Mouse (Mus musculus): ENCODE results near the gene Ttc39b.

DNA sequence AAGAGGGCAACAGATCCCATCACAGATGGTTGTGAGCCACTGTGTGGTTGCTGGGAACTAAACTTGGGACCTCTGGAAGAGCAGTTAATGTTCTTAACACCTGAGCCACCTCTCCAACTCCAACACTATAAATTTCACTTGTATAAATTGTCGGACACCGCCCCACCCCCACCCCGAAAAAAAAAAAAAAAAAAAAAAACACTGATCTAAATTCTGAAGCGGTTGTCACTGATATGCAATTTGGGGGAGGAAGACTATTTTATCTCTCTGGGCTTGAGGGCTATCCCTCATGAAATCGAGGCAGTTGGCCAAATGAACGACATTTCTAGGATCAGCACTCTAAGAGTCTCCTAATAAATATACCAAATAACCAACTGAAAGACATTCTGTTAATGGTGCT, 70.4 kb downstream of the Ttc39b start:
- TF ChIP-seq CTCF (IDR thresholded peaks at IDR 0.05; ENCODE audit: extremely low read depth, insufficient read depth, low read length) (no peak), POLR2A (IDR thresholded peaks at IDR 0.05; ENCODE audit: extremely low read depth, insufficient read depth, low read length) (no peak)
